Mouse (Mus musculus) small intestine, adult 2 months (tissue): ENCODE results near the gene Rassf5. TPM values are rescaled to one million over a fixed set of nuclear protein-coding genes. Genes with fewer than 3 reads are reported as not detected.
"Not testable (repeated sequence)": the region's sequence is repeated elsewhere in the genome, so short reads cannot be mapped to it uniquely, and the experiment has no call there.

Source experiments
- H3K27ac ChIP-seq: fragments of 200-500 bp; 2 replicates; pipeline ENCODE4 v1.5.1; 2012; ENCODE audit warnings: low read depth, low read length, control low read depth, inconsistent platforms; ENCODE audit not compliant: insufficient read depth
- H3K27me3 ChIP-seq: fragments of 200-500 bp; 2 replicates; pipeline ENCODE4 v1.6.1; 2012; ENCODE audit warnings: mild to moderate bottlenecking, moderate library complexity, low read length, inconsistent platforms; ENCODE audit not compliant: control insufficient read depth, insufficient read depth
- H3K36me3 ChIP-seq: fragments of 200-500 bp; 2 replicates; pipeline ENCODE4 v1.6.1; 2012; ENCODE audit warnings: mild to moderate bottlenecking, low read length, control low read depth, inconsistent platforms; ENCODE audit not compliant: control insufficient read depth, insufficient read depth
- H3K4me1 ChIP-seq: fragments of 200-500 bp; 2 replicates; pipeline ENCODE4 v1.6.1; 2012; ENCODE audit warnings: low read length, inconsistent platforms, mixed read lengths; ENCODE audit not compliant: control insufficient read depth, insufficient read depth, insufficient read length
- H3K4me3 ChIP-seq: fragments of 200-500 bp; 2 replicates; pipeline ENCODE4 v1.5.1; 2012; ENCODE audit warnings: low read depth, mild to moderate bottlenecking, control low read depth, inconsistent platforms, low read length, moderate library complexity
- CTCF ChIP-seq: fragments of 200-500 bp; IDR thresholded peaks from 2 replicates; pipeline ENCODE4 v1.5.1; 2012; ENCODE audit warnings: low read depth, mild to moderate bottlenecking, control low read depth, inconsistent platforms, low read length, moderate library complexity, mixed read lengths; ENCODE audit not compliant: insufficient replicate concordance, insufficient read length; ENCODE audit errors: extremely low read depth
- POLR2A ChIP-seq: fragments of 200-500 bp; IDR thresholded peaks from 2 replicates; pipeline ENCODE4 v1.6.1; 2012; ENCODE audit warnings: low read depth, mild to moderate bottlenecking, control low read depth, inconsistent platforms, low read length, moderate library complexity
- WGBS: fragments of 180-500 bp; shearing (Covaris S2); methylation state at CpG from one replicate; pipeline ENCODE4 v1.1.7; 2018; 5-methylcytosine and 5-hydroxymethylcytosine counted together
- polyA plus RNA-seq: library from polyadenylated mRNA; depleted of rRNA; stranded (reverse); fragments of >200 nt; gene quantifications from 2 replicates; pipeline ENCODE4 v1.2.3, GENCODE M21; 2012

Gene Rassf5
- polyA plus RNA-seq, 1 experiment, result 4.0 TPM

DNA sequence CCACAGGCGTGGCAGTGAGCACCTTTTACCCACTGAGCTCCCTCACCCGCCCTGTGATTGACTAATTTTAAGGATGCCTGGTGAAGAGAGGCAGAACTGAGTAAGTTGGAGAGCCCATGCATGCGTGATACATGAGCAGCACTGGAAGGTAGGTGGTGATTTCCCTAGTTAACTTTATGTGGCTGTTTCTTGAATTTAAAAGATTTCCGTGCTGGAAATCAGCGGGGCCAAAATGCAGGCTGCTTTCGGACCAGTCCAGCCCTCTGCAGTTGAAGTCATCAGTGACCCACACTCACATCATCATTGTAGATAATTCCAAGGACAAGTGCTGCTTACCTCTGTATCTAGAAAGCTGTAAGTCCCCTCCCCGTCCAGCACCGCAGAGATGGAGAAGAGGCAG lies 69.2 kb downstream of the Rassf5 start:
- Histone ChIP-seq H3K27ac (no peak overlapping the region), H3K36me3 (peaks cover 64% of the 10 kb centered on the region), H3K4me1 (no peaks in the 10 kb centered on the region), H3K27me3 (no peaks in the 10 kb centered on the region), H3K4me3 (no peak overlapping the region)
- 92% methylated on average over 8 of the region's 8 CpGs for WGBS
- TF ChIP-seq POLR2A, result no peak
- TF ChIP-seq CTCF, result no peak

- no peaks in the 10 kb centered on the region for H3K4me1 ChIP-seq
- peaks cover 64% of the 10 kb centered on the region for H3K36me3 ChIP-seq
- WGBS, result 100% methylated on average over 1 of the region's 1 CpGs
- no peak overlapping the region for H3K4me3 ChIP-seq
- no peaks in the 10 kb centered on the region for H3K27me3 ChIP-seq
- TF ChIP-seq POLR2A (no peak), CTCF (no peak)
- no peak overlapping the region for H3K27ac ChIP-seq
These were observed 69.9 kb downstream of the Rassf5 start for GRCm38 (mm10) chr1:131175189-131175588.

DNA sequence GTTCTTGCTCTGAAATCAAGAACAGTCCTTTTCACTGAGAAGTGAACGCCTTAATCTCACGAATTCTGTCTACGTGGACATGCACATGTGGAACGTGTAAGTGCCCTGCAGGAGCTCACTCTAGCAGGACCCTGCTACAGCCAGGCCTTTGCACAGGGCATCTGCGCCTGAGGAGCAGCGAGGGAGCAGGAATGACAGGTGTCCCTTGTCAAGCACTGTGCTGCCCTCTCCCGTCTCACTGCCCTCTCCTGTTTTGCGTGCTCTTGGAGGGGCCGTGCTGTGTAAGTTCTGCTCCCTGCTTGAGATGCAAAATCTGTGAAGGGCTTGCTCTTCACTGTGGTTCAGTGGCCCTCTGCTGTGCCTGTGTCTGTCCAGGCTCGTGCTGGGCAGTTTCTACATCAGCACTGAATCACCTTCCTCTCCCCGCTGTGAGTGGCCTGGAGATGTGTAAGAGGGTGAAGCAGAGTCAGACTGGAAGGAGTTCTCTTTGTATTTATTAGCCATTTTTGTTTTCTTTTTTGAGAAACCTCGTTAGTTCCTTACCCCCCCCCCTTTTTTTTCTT lies 70.7 kb downstream of the Rassf5 start:
- Histone ChIP-seq H3K36me3 (peaks cover 60% of the 10 kb centered on the region), H3K27me3 (no peaks in the 10 kb centered on the region), H3K27ac (no peak overlapping the region), H3K4me3 (no peak overlapping the region), H3K4me1 (no peaks in the 10 kb centered on the region)
- no peak for TF ChIP-seq POLR2A
- no peak for TF ChIP-seq CTCF
- 84% methylated on average over 12 of the region's 12 CpGs for WGBS

GRCm38 (mm10) chr1:131173809-131174208 lies 71.2 kb downstream of the Rassf5 start:
- no peak overlapping the region for H3K27ac ChIP-seq
- H3K36me3 ChIP-seq, result peaks cover 61% of the 10 kb centered on the region

GRCm38 (mm10) chr1:131173001-131173400 lies 72.1 kb downstream of the Rassf5 start:
- Histone ChIP-seq H3K4me1 (no peaks in the 10 kb centered on the region), H3K4me3 (no peak overlapping the region), H3K27me3 (no peaks in the 10 kb centered on the region), H3K27ac (no peak overlapping the region), H3K36me3 (peaks cover 64% of the 10 kb centered on the region)
- TF ChIP-seq POLR2A (no peak), CTCF (no peak)
- WGBS, result 84% methylated on average over 7 of the region's 7 CpGs

More at GRCm38 (mm10) chr1:131173809-131174208, 71.2 kb downstream of the Rassf5 start:
- Histone ChIP-seq H3K4me3 (no peak overlapping the region), H3K4me1 (no peaks in the 10 kb centered on the region), H3K27me3 (no peaks in the 10 kb centered on the region)
- WGBS, result 71% methylated on average over 6 of the region's 6 CpGs
- TF ChIP-seq POLR2A (no peak), CTCF (no peak)

- no peak for TF ChIP-seq CTCF
- TF ChIP-seq POLR2A, result no peak
- Histone ChIP-seq H3K4me3 (no peak overlapping the region), H3K27ac (no peak overlapping the region), H3K4me1 (no peaks in the 10 kb centered on the region), H3K27me3 (no peaks in the 10 kb centered on the region), H3K36me3 (peaks cover 72% of the 10 kb centered on the region)
- WGBS, result 95% methylated on average over 10 of the region's 10 CpGs
These were observed 77.4 kb downstream of the Rassf5 start for GRCm38 (mm10) chr1:131167612-131168011.

DNA sequence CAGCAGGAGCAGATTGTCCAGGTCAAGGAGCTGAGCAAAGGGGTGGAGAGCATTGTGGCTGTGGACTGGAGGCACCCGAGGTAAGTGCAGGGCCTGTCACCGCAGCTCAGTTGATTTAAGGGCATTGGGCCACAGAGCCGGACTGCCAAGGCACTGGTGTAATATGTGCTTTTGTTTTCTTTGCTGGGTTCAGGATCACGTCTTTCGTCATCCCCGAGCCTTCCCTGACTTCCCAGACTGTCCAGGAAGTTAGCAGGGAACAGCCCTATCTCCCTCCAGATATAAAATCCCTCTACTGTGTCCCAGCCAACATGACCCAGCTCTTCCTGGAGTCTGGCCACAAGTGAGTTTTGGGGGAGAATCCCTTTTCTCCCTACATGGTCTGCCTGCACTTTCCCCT lies 80.6 kb downstream of the Rassf5 start:
- WGBS, result 78% methylated on average over 6 of the region's 6 CpGs
- no peak for TF ChIP-seq CTCF
- no peak for TF ChIP-seq POLR2A
- Histone ChIP-seq H3K27ac (no peak overlapping the region), H3K4me1 (no peaks in the 10 kb centered on the region), H3K27me3 (no peaks in the 10 kb centered on the region), H3K4me3 (no peak overlapping the region), H3K36me3 (peaks cover 70% of the 10 kb centered on the region)

DNA sequence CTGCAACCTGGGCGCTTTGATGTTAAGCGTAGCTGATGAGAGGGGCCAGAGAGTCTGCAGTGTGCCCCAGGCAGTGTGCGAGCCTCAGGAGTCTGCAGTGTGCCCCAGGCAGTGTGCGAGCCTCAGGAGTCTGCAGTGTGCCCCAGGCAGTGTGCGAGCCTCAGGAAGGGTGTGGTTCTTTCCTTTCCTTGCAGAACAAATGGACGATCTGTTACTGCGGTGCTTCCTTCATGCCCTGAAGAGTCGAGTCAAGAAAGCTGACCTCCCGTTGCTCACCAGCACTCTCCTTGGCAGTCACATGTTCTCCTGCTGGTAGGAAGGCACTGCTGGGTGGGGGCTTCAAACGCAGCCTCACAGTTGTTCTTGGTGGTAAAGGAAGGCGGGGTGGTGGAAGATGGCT lies 84.0 kb downstream of the Rassf5 start:
- H3K27ac ChIP-seq, result no peak overlapping the region
- no peaks in the 10 kb centered on the region for H3K4me1 ChIP-seq
- TF ChIP-seq POLR2A (no peak), CTCF (no peak)
- H3K36me3 ChIP-seq, result peaks cover 54% of the 10 kb centered on the region
- no peaks in the 10 kb centered on the region for H3K27me3 ChIP-seq
- WGBS, result 89% methylated on average over 11 of the region's 11 CpGs
- H3K4me3 ChIP-seq, result no peak overlapping the region

GRCm38 (mm10) chr1:131159573-131160327 lies 85.3 kb downstream of the Rassf5 start:
- H3K4me3 ChIP-seq, H3K4me1 ChIP-seq, H3K27ac ChIP-seq, H3K27me3 ChIP-seq: not testable (repeated sequence)
- peaks cover 49% of the 10 kb centered on the region for H3K36me3 ChIP-seq
- 43% methylated on average over 3 of the region's 3 CpGs for WGBS
